Mouse (Mus musculus): Measurements from ENCODE around the gene Lgals7. TPM values are rescaled to one million over a fixed set of nuclear protein-coding genes. Genes with fewer than 3 reads are reported as not detected.
"Not testable (repeated sequence)": the region's sequence is repeated elsewhere in the genome, so short reads cannot be mapped to it uniquely, and the experiment has no call there.

The Lgals7 gene
- polyA plus RNA-seq, 1 experiment from 2014 or later = 7.8 TPM

DNA sequence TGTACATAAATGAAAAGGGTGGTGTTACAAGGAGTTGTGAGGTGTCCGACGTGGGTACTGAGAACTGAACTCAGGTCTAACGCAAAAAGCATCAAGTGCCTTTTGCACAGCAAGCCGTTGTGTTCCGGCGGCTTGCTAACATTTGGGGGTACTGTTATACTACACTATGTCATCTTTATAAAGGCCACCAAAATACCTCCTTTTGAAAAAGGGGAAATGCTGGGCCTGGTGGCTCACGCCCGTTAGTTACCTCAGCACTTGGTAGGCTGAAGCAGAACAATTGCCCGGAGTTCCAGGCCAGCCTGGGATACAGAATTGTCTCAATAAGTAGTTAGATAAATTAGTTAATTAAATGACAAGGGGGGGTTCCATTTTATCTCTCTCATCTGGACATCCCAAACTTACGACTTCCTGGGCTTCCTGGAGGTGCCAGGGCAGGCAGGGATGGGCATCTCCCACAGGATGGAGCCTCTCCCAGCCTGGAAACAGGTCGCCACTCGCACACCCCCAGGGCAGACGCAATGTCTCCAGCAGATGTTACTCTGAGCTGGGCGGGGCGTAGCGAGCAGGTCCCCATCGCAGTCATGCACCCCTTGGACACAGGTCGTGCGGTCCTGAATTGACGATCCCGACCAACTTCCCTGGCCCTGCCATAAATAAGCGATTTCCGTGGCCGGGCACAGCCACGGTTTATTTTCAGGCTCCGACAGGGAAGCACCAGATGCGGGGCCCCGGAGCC lies 3.3 kb downstream of the Lgals7 start:
- no peak for ATAC-seq (replicated peaks)
- no peaks in the 10 kb centered on the region for H3K36me3 ChIP-seq (replicated peaks)
- H3K4me2 ChIP-seq = no peak overlapping the region
- WGBS = 94% methylated on average over 28 of the region's 28 CpGs
- H3K27me3 ChIP-seq (replicated peaks) = no peaks in the 10 kb centered on the region
- no peak overlapping the region for H3K4me3 ChIP-seq
- H3K9me3 ChIP-seq = no peaks in the 10 kb centered on the region
- H3K9ac ChIP-seq = no peak overlapping the region
- no peak overlapping the region for H3K27ac ChIP-seq
- 0 out of 2 replicates have a peak, but pooled peaks cover 5% of the 10 kb centered on the region for H3K4me1 ChIP-seq

DNA sequence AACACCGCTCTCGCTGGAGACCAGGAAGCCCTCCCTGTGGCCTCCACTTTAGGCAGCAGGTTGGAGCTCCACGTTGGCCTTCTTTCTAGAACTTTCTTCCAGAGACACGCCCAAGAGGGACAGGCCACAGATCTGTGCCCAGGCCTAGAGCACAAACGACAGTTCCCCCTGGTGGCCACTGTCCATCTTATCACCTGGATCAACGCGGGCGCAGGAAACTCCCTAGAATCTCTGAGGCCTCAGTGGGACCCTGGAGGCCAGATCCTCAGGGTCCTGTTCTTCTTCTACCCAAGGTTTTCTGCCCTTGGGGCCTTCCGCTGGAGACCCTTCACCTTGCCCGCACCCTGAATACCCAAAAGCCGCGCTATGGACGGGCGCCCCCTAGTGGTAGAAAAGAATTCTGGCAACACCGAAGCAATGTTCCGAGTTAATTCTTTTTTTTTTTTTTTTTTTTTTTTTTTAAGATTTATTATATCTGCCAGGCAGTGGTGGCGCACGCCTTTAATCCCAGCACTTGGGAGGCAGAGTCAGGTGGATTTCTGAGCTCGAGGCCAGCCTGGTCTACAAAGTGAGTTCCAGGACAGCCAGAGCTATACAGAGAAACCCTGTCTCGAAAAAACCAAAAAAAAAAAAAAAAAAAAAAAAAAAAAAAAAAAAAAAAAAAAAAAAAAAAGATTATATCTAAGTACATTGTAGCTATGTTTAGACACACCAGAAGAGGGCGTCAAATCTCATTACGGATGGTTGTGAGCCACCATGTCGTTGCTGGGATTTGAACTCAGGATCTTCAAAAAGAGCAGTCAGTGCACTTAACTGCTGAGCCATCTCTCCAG lies 4.1 kb downstream of the Lgals7 start:
- H3K4me1 ChIP-seq; H3K9me3 ChIP-seq; H3K27me3 ChIP-seq (replicated peaks); H3K9ac ChIP-seq; H3K4me3 ChIP-seq; ATAC-seq (replicated peaks); H3K27ac ChIP-seq; H3K4me2 ChIP-seq; H3K36me3 ChIP-seq (replicated peaks): not testable (repeated sequence)
- 30% methylated on average over 23 of the region's 23 CpGs for WGBS

DNA sequence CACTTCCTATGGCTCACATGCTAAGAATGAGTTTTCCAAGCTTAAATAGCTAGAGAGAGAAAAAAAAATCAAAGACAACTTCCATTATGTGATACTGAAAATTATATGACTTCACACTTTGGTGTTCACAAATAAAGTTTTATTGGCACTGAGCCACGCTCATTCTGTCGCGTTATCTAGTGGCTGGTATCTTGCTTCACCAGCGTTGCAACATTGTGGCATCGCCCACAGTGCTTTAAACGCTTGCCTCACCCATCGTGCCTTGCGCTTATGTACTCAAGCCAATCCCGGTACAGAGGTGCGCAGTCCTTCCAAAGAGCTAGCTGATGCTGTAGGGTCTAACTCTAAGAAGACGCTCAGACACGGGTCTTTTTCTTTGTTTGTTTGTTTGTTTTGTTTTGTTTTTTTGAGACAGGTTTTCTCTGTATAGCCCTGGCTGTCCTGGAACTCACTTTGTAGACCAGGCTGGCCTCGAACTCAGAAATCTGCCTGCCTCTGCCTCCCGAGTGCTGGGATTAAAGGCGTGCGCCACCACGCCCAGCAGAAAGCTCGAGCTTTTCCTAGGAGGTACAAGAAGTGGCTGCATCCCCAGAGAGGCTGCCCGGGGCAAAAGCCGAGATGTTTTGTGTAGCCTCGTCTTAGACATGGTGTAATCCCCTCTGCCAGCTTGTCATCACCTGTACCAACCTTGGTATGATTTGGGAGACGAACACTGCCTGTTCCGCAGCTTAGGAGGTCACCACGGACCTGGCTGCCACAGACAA lies 7.4 kb downstream of the Lgals7 start:
- Histone ChIP-seq H3K9ac (no peak overlapping the region), H3K27ac (no peak overlapping the region), H3K4me1 (no peaks in the 10 kb centered on the region), H3K27me3 (replicated peaks) (no peaks in the 10 kb centered on the region), H3K36me3 (replicated peaks) (no peaks in the 10 kb centered on the region), H3K4me2 (no peak overlapping the region), H3K9me3 (no peaks in the 10 kb centered on the region), H3K4me3 (no peak overlapping the region)
- no peak for ATAC-seq (replicated peaks)
- WGBS = 90% methylated on average over 24 of the region's 24 CpGs

- WGBS = 67% methylated on average over 2 of the region's 2 CpGs
- H3K36me3 ChIP-seq (replicated peaks) = no peaks in the 10 kb centered on the region
- no peak for ATAC-seq (replicated peaks)
These were observed 10.9 kb downstream of the Lgals7 start for GRCm38 (mm10) chr7:28874565-28874964.

DNA sequence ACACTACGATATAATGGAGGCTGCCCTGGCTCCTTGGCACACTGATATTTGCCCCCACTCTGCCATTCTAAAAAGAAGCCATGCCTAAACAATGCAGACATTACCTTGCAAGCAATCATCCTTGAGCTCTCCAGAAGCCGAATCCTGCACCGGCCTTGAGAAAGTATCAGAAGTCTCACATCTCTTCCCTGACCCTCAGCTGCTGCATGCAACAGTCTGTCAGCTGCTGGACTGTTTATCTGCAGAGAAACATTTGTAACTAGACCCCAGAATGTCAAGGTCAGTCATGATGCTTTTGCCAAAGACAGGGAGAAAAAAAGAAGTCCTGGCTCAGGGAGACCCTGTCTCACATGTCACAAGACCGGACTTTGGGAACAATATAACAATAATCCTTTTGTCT lies 12.4 kb downstream of the Lgals7 start:
- H3K4me3 ChIP-seq = no peak overlapping the region
- no peak overlapping the region for H3K9ac ChIP-seq
- H3K4me1 ChIP-seq = no peaks in the 10 kb centered on the region
- no peaks in the 10 kb centered on the region for H3K36me3 ChIP-seq (replicated peaks)
- no peak overlapping the region for H3K27ac ChIP-seq
- no peaks in the 10 kb centered on the region for H3K9me3 ChIP-seq
- H3K27me3 ChIP-seq (replicated peaks) = no peaks in the 10 kb centered on the region
- H3K4me2 ChIP-seq = no peak overlapping the region
- 80% methylated on average over 4 of the region's 4 CpGs for WGBS
- no peak for ATAC-seq (replicated peaks)

More at GRCm38 (mm10) chr7:28874565-28874964, 10.9 kb downstream of the Lgals7 start:
- Histone ChIP-seq H3K27me3 (replicated peaks) (no peaks in the 10 kb centered on the region), H3K4me1 (no peaks in the 10 kb centered on the region), H3K9ac (no peak overlapping the region), H3K4me2 (no peak overlapping the region), H3K9me3 (no peaks in the 10 kb centered on the region), H3K27ac (no peak overlapping the region), H3K4me3 (no peak overlapping the region)

DNA sequence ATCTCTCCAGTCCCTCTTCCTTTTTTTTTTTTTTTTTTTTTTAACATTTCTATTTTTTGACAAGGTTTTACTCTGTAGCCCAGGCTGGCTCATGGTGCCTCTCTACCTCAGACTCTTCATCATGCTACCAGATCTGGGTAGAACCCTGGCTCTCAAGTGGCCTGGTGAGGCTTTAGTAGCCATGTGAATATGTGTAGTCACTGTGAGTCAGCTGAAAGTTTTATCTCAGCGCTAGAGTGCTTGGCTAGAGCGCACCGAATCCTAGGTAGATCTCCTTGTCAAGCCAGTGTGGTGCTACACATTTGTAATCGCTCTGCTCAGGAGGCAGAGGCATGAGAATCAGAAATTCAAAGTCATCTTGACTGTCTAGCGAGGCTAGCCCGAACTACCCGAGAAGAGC lies 13.5 kb downstream of the Lgals7 start:
- Histone ChIP-seq H3K9ac (no peak overlapping the region), H3K4me3 (no peak overlapping the region), H3K36me3 (replicated peaks) (no peaks in the 10 kb centered on the region), H3K9me3 (no peaks in the 10 kb centered on the region), H3K27me3 (replicated peaks) (no peaks in the 10 kb centered on the region), H3K27ac (no peak overlapping the region), H3K4me1 (no peaks in the 10 kb centered on the region), H3K4me2 (no peak overlapping the region)
- ATAC-seq (replicated peaks) = no peak
- WGBS = 85% methylated on average over 7 of the region's 7 CpGs

- Histone ChIP-seq H3K36me3 (replicated peaks) (no peaks in the 10 kb centered on the region), H3K4me1 (no peaks in the 10 kb centered on the region), H3K4me2 (no peak overlapping the region), H3K9me3 (no peaks in the 10 kb centered on the region), H3K4me3 (no peak overlapping the region), H3K27ac (no peak overlapping the region), H3K27me3 (replicated peaks) (no peaks in the 10 kb centered on the region), H3K9ac (no peak overlapping the region)
- ATAC-seq (replicated peaks) = no peak
- 80% methylated on average over 4 of the region's 4 CpGs for WGBS
These were observed 14.2 kb downstream of the Lgals7 start for GRCm38 (mm10) chr7:28877856-28878255.

GRCm38 (mm10) chr7:28879606-28880005 lies 16.0 kb downstream of the Lgals7 start:
- 84% methylated on average over 7 of the region's 7 CpGs for WGBS
- no peaks in the 10 kb centered on the region for H3K9me3 ChIP-seq
- H3K4me2 ChIP-seq = no peak overlapping the region
- H3K9ac ChIP-seq = no peak overlapping the region
- H3K27me3 ChIP-seq (replicated peaks) = no peaks in the 10 kb centered on the region
- H3K36me3 ChIP-seq (replicated peaks) = no peaks in the 10 kb centered on the region
- no peak overlapping the region for H3K4me3 ChIP-seq
- H3K4me1 ChIP-seq = no peaks in the 10 kb centered on the region
- no peak overlapping the region for H3K27ac ChIP-seq
- no peak for ATAC-seq (replicated peaks)

- H3K9me3 ChIP-seq = no peaks in the 10 kb centered on the region
- H3K4me3 ChIP-seq = no peak overlapping the region
- no peak for ATAC-seq (replicated peaks)
- no peak overlapping the region for H3K9ac ChIP-seq
- WGBS = 64% methylated on average over 10 of the region's 10 CpGs
- H3K27me3 ChIP-seq (replicated peaks) = no peaks in the 10 kb centered on the region
- no peak overlapping the region for H3K27ac ChIP-seq
- H3K4me2 ChIP-seq = no peak overlapping the region
- H3K4me1 ChIP-seq = no peaks in the 10 kb centered on the region
- H3K36me3 ChIP-seq (replicated peaks) = no peaks in the 10 kb centered on the region
These were observed 16.9 kb downstream of the Lgals7 start for GRCm38 (mm10) chr7:28880554-28880953.

DNA sequence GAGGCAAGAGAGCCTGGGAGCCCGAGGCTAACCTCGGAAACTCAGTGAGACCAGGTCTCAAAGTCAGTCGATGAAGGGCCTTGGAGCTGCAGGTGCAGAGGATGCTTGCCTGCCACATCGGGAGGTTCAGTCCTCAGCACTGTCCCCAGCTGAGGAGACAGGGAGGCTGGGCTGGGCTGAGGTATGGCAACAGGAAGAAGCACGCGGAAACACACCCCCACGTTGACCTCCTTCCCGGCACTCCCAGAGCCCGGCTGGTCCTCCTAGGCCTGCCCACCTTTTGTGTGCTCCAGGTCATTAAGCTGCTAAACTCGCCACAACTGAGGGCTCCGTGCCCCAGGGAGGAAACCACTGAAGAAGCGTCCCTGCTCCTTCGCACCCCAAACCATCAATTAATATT lies 17.5 kb downstream of the Lgals7 start, which contains the start of gene Capn12:
Gene Capn12, plus strand, starts transcription at position 224 of the 400 bp plus-strand sequence.
- no peak for ATAC-seq (replicated peaks)
- H3K9ac ChIP-seq = no peak within 1 kb of the TSS
- no peak within 1 kb of the TSS for H3K4me3 ChIP-seq
- H3K9me3 ChIP-seq = no peaks in the 10 kb centered on the region
- WGBS = 44% methylated on average over 13 of the region's 13 CpGs
- H3K36me3 ChIP-seq (replicated peaks) = no peaks in the 10 kb centered on the region
- H3K27me3 ChIP-seq (replicated peaks) = no peaks in the 10 kb centered on the region
- H3K4me2 ChIP-seq = no peak within 1 kb of the TSS
- no peak within 1 kb of the TSS for H3K27ac ChIP-seq
- no peaks in the 10 kb centered on the region for H3K4me1 ChIP-seq

DNA sequence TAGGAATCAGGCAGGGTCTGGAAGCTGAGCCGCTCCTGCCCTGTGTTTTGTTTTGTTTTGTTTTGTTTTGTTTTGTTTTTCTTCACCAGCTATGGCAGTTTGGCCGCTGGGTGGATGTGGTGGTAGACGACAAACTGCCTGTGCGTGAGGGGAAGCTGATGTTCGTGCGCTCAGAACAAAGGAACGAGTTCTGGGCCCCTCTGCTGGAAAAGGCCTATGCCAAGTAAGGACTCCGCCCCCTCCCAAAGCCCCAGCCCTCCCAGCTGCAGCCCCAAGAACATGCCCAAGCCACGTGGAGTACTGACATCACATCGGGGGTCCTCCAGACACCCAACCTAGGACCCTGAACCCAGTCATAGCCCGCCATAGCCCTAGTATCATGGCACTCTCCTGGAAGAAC lies 19.4 kb downstream of the Lgals7 start:
- no peaks in the 10 kb centered on the region for H3K9me3 ChIP-seq
- no peaks in the 10 kb centered on the region for H3K4me1 ChIP-seq
- WGBS = 75% methylated on average over 11 of the region's 11 CpGs
- H3K4me2 ChIP-seq = no peak overlapping the region
- no peak overlapping the region for H3K27ac ChIP-seq
- H3K9ac ChIP-seq = no peak overlapping the region
- ATAC-seq (replicated peaks) = no peak
- H3K27me3 ChIP-seq (replicated peaks) = peaks cover 17% of the 10 kb centered on the region
- no peak overlapping the region for H3K4me3 ChIP-seq
- no peaks in the 10 kb centered on the region for H3K36me3 ChIP-seq (replicated peaks)

DNA sequence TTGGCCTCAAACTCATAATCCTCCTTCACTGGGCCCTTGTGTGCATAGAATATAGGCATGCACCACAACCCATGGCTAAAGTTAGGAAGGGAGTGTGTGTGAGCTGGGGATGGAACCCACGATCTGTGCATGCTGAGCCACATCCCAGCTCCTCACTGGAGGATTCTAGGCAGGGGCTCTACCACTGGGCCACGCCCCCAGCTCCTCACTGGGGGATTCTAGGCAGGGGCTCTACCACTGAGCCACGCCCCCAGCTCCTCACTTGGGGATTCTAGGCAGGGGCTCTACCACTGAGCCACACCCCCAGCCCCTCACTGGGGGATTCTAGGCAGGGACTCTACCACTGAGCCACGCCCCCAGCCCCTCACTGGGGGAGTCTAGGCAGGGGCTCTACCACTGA lies 20.1 kb downstream of the Lgals7 start:
- 99% methylated on average over 3 of the region's 4 CpGs for WGBS
- not testable (repeated sequence) for H3K36me3 ChIP-seq (replicated peaks); H3K9me3 ChIP-seq; H3K4me2 ChIP-seq; ATAC-seq (replicated peaks); H3K4me3 ChIP-seq; H3K4me1 ChIP-seq; H3K27ac ChIP-seq; H3K9ac ChIP-seq
- peaks cover 22% of the 10 kb centered on the region for H3K27me3 ChIP-seq (replicated peaks)
